Mouse (Mus musculus): Measurements from ENCODE around the gene Gtf3c1.

DNA sequence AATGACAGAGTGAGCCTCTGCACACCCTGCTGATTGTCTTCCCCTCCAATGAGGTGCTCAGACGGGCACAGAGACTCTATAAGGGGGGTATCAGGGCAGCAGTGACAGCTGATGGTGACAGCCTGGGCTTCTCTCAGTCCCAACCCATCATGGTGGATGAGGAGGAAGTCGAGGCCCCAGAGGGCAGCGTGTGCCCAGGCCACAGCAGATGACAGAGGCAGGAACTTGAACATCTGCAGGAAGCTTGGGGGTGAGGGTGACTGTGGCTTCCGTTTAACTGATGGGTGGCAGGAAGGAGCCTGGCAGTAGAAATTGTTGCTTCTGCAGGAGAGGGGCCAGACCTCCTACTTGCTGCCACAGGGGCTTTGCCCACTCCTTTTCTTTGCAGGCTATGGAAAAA is 77.3 kb downstream of the Gtf3c1 start:
- TF ChIP-seq POLR2A (IDR thresholded peaks at IDR 0.05; ENCODE audit: low read depth, low read length) (no peak), CTCF (IDR thresholded peaks at IDR 0.05; ENCODE audit: extremely low read depth, insufficient read length, insufficient replicate concordance, low read depth, low read length) (no peak)

Measured in small intestine, adult 2 months (tissue).